Mouse (Mus musculus) hindbrain, embryonic 15.5 days (tissue): ENCODE measurements around the gene Aph1a. TPM values are rescaled to one million over a fixed set of nuclear protein-coding genes. Genes with fewer than 3 reads are reported as not detected.

Experiments
- ATAC-seq: fragments of 200-750 bp; cut with Nextera tagmentation; 2 replicates; pipeline ENCODE4 v1.8.0; 2017; ENCODE audit warnings: low read depth, moderate number of reproducible peaks, moderate TSS enrichment; ENCODE audit not compliant: low FRiP score
- H3K27ac ChIP-seq: fragments of 300-500 bp; sonication (generic); replicated peaks from 2 replicates; pipeline ENCODE4 v1.5.1; 2015; ENCODE audit warnings: mild to moderate bottlenecking, inconsistent platforms
- H3K27me3 ChIP-seq: fragments of 300-500 bp; sonication (generic); 2 replicates; pipeline ENCODE4 v1.6.1; 2015; ENCODE audit warnings: control low read depth, inconsistent platforms
- H3K36me3 ChIP-seq: fragments of 300-500 bp; sonication (generic); 2 replicates; pipeline ENCODE4 v1.6.1; 2015; ENCODE audit warnings: control low read depth, inconsistent platforms
- H3K4me1 ChIP-seq: fragments of 300-500 bp; sonication (generic); replicated peaks from 2 replicates; pipeline ENCODE4 v1.6.1; 2015; ENCODE audit warnings: control low read depth, inconsistent platforms
- H3K4me2 ChIP-seq: fragments of 300-500 bp; sonication (generic); 2 replicates; pipeline ENCODE4 v1.6.1; 2015; ENCODE audit warnings: moderate library complexity, mild to moderate bottlenecking, inconsistent platforms
- H3K4me3 ChIP-seq: fragments of 300-500 bp; sonication (generic); 2 replicates; pipeline ENCODE4 v1.5.1; 2015; ENCODE audit warnings: mild to moderate bottlenecking, inconsistent platforms
- H3K9ac ChIP-seq: fragments of 300-500 bp; sonication (generic); 2 replicates; pipeline ENCODE4 v1.6.1; 2015; ENCODE audit warnings: inconsistent platforms
- H3K9me3 ChIP-seq: fragments of 300-500 bp; sonication (generic); 2 replicates; pipeline ENCODE4 v1.6.1; 2016; ENCODE audit warnings: control low read depth, inconsistent platforms
- WGBS: fragments of 180-500 bp; shearing (Covaris S2); methylation state at CpG from one replicate; pipeline ENCODE4 v1.1.7; 2015; 5-methylcytosine and 5-hydroxymethylcytosine counted together
- polyA plus RNA-seq: library from polyadenylated mRNA; unstranded; fragments of >200 nt; fragmentation: Nextera tagmentation; extraction: Ambion mirVana; gene quantifications from 2 replicates; pipeline ENCODE4 v1.2.1, GENCODE M21; 2015

Aph1a gene
- polyA plus RNA-seq, 1 experiment from 2014 or later = 34.9 TPM

GRCm38 (mm10) chr3:95865571-95865970, 28.2 kb upstream of the Aph1a start:
- Histone ChIP-seq H3K4me3 (no peak overlapping the region), H3K27me3 (no peaks in the 10 kb centered on the region), H3K4me2 (no peak overlapping the region), H3K9ac (no peak overlapping the region), H3K27ac (no peak overlapping the region), H3K36me3 (peaks cover 36% of the 10 kb centered on the region), H3K4me1 (peaks cover 4% of the 10 kb centered on the region), H3K9me3 (no peaks in the 10 kb centered on the region)
- WGBS = 89% methylated on average over 20 of the region's 20 CpGs
- ATAC-seq = no peak

DNA sequence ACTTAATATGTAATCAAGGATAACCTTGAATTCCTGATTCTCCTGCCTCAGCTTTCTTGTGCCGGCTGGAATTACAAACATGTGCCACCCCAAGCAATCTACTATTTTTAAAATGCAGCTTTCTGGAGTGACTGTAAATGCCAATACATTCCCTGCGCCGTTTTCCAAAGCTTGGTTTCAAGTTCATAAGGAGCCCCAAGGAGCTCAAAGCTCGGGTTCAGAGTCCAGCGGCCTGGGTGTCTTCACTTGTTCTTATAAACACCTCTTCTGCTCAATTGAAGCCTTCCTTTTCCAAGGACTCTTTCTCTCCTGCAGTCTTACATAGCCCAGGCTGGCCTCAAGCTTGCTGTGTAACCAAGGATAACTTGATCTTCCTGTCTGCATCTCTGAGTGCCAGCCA, 27.7 kb upstream of the Aph1a start:
- peaks cover 8% of the 10 kb centered on the region for H3K4me1 ChIP-seq
- no peaks in the 10 kb centered on the region for H3K27me3 ChIP-seq
- no peak overlapping the region for H3K27ac ChIP-seq
- H3K36me3 ChIP-seq = peaks cover 36% of the 10 kb centered on the region
- H3K9me3 ChIP-seq = no peaks in the 10 kb centered on the region
- H3K9ac ChIP-seq = no peak overlapping the region
- 93% methylated on average over 5 of the region's 5 CpGs for WGBS
- ATAC-seq = no peak
- H3K4me2 ChIP-seq = no peak overlapping the region
- H3K4me3 ChIP-seq = no peak overlapping the region

DNA sequence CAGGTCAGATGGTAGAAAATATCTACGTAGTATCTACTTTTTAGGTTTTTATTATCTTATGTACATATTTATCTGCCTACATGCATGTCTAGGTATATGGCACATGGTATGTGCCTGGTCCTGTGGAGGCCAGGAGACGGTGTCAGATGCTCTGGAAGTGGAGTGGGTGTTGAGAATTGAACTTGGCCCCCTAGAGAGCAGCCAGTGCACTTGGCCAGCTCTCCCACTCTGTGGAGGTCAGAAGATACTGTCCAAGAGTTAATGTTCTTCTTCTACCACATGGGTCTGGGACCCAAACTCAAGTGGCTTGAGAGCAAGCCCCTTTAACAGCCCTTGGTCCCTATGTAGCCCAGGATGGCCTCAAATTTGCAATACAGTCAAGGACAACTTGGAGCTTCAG, 26.4 kb upstream of the Aph1a start:
- H3K4me3 ChIP-seq = no peak overlapping the region
- no peaks in the 10 kb centered on the region for H3K27me3 ChIP-seq
- H3K27ac ChIP-seq = no peak overlapping the region
- no peaks in the 10 kb centered on the region for H3K9me3 ChIP-seq
- ATAC-seq = no peak
- no peak overlapping the region for H3K4me2 ChIP-seq
- H3K4me1 ChIP-seq = peaks cover 15% of the 10 kb centered on the region
- peaks cover 36% of the 10 kb centered on the region for H3K36me3 ChIP-seq
- 96% methylated on average over 2 of the region's 2 CpGs for WGBS
- no peak overlapping the region for H3K9ac ChIP-seq

GRCm38 (mm10) chr3:95870976-95871375, 22.8 kb upstream of the Aph1a start:
- ATAC-seq = peak; percentile 44; the same call in 1 of the 2 replicates
- 6% methylated on average over 15 of the region's 15 CpGs for WGBS
- Histone ChIP-seq H3K36me3 (peaks cover 20% of the 10 kb centered on the region), H3K4me2 (peak overlapping the region; percentile 80), H3K27me3 (no peaks in the 10 kb centered on the region), H3K4me1 (peaks cover 17% of the 10 kb centered on the region), H3K4me3 (peak overlapping the region; percentile 67), H3K27ac (peak overlapping the region; percentile 77), H3K9me3 (no peaks in the 10 kb centered on the region), H3K9ac (peak overlapping the region; percentile 74)

DNA sequence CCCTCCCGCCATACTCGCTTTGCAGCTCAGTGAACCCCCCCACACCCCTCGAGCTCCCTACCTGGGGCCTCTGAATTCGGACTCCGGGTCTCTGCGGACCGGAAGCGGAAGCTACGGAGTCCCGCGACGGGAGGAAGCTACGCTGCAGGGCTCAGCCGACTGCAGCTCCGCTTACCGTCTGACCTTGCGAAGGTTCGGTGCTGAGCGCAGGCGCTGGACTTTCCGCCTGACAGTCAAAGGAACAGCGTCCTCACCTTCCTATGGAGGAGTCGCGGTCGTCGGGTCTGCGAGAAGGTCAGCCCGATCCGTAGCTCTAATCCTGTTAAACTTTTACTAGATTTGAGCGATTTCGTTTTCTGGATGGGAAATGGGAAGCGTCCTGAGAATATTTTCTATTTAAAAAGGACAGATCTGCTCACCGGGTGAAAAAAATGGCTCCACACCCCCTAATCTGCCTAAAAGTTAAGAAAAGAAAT, 22.3 kb upstream of the Aph1a start, which contains the start of gene Mrps21:
Gene Mrps21 (minus strand): TSS at position 128 of the 476 bp plus-strand sequence.
- peak within 1 kb of the TSS; percentile 80 for H3K4me2 ChIP-seq
- H3K4me3 ChIP-seq = peak within 1 kb of the TSS; percentile 67
- H3K27ac ChIP-seq = peak within 1 kb of the TSS; percentile 77
- H3K36me3 ChIP-seq = peaks cover 20% of the 10 kb centered on the region
- H3K9me3 ChIP-seq = no peaks in the 10 kb centered on the region
- WGBS = under 1% methylated on average over 33 of the region's 33 CpGs
- peak; percentile 93 for ATAC-seq
- no peaks in the 10 kb centered on the region for H3K27me3 ChIP-seq
- peaks cover 17% of the 10 kb centered on the region for H3K4me1 ChIP-seq
- H3K9ac ChIP-seq = peak within 1 kb of the TSS; percentile 74

DNA sequence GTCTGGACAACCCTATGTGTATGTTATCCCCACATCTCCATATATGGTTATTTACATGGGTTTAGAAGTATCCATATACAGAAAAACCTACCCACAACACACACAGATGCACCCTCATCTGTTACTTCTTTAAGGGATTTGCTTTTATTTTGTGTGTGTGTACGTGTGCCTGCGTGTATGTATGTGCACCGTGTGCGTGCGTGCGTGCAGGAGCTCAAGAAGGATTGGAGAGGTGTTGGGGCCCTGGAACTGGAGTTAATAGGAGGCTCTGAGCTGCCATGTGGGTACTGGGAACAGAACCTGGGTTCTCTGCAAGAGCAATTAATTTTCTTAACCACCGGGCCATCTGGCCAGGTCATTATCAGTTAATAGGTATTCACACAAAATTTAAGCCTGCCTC, 21.7 kb upstream of the Aph1a start:
- 85% methylated on average over 7 of the region's 7 CpGs for WGBS
- no peaks in the 10 kb centered on the region for H3K9me3 ChIP-seq

GRCm38 (mm10) chr3:95879063-95879462, 14.7 kb upstream of the Aph1a start:
- no peaks in the 10 kb centered on the region for H3K36me3 ChIP-seq
- no peak for ATAC-seq
- no peaks in the 10 kb centered on the region for H3K9me3 ChIP-seq
- 92% methylated on average over 4 of the region's 4 CpGs for WGBS
- H3K9ac ChIP-seq = no peak overlapping the region
- H3K27ac ChIP-seq = no peak overlapping the region
- peaks cover 18% of the 10 kb centered on the region for H3K4me1 ChIP-seq
- no peaks in the 10 kb centered on the region for H3K27me3 ChIP-seq
- no peak overlapping the region for H3K4me3 ChIP-seq
- no peak overlapping the region for H3K4me2 ChIP-seq

More for the DNA sequence above, 21.7 kb upstream of the Aph1a start:
- Histone ChIP-seq H3K36me3 (peaks cover 18% of the 10 kb centered on the region), H3K27me3 (no peaks in the 10 kb centered on the region), H3K27ac (no peak overlapping the region), H3K9ac (peak overlapping the region; percentile 74), H3K4me1 (peaks cover 17% of the 10 kb centered on the region), H3K4me2 (peak overlapping the region; percentile 80), H3K4me3 (peak overlapping the region; percentile 67)
- ATAC-seq = no peak

DNA sequence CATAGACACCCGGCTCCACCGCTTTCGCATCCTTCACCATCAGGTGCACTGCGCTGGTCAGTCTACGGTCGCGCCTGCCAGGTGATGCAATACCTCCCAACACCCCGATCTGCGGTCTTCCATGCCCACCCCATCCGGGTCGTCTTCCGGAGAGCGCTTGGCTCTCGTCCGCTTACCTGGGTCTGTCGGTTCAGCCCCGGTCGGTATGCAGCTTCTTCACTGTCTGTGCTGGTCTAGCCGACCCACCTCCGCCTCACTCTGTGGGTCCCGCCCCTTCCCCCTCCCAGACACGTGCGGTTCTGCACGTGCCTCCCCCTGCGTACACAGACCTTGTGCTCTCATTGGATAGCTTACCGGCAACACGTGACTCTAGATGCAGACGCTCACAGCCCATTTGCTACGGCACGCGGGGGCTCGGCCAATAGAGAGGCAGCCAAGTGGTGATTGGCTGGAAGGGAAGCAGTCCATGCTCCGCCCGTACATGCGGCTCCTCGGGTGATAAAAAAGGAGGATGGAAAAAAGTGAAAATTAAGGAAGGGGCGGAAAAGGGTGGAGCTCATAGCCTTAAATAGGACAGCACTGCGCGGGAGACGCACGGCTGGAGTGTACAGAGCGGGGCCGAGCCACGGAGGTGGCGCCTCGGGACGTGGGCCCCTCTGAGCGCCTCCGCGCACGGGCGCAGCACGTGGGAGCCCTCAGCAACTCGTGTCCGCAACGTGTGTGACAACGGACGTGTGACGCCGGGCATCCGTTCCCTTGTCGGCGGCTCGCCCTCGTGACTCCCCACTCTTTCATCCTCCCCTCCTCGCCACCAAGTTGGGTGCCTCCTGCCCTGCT, 11.6 kb upstream of the Aph1a start, which contains the start of gene Ciart:
Gene Ciart (minus strand): TSS at position 273 of the 837 bp plus-strand sequence.
- under 1% methylated on average over 66 of the region's 66 CpGs for WGBS
- peak; percentile 99 for ATAC-seq
- Histone ChIP-seq H3K4me2 (peak within 1 kb of the TSS; percentile 96), H3K27me3 (no peaks in the 10 kb centered on the region), H3K4me1 (peaks cover 18% of the 10 kb centered on the region), H3K9me3 (no peaks in the 10 kb centered on the region), H3K9ac (peak within 1 kb of the TSS; percentile 25), H3K4me3 (peak within 1 kb of the TSS; percentile 52), H3K36me3 (no peaks in the 10 kb centered on the region), H3K27ac (0 out of 2 replicates have a peak within 1 kb of the TSS, but pooled peaks have one; percentile 2)

GRCm38 (mm10) chr3:95882816-95883425, 10.8 kb upstream of the Aph1a start:
- WGBS = 2% methylated on average over 24 of the region's 24 CpGs
- Histone ChIP-seq H3K9ac (peak overlapping the region; percentile 25), H3K4me3 (peak overlapping the region; percentile 52), H3K4me1 (peaks cover 18% of the 10 kb centered on the region), H3K27me3 (no peaks in the 10 kb centered on the region), H3K36me3 (no peaks in the 10 kb centered on the region), H3K4me2 (peak overlapping the region; percentile 96), H3K9me3 (no peaks in the 10 kb centered on the region), H3K27ac (0 out of 2 replicates have a peak overlapping the region, but pooled peaks have one; percentile 2)
- no peak for ATAC-seq

- Histone ChIP-seq H3K4me1 (peaks cover 18% of the 10 kb centered on the region), H3K27me3 (no peaks in the 10 kb centered on the region), H3K27ac (no peak overlapping the region), H3K4me2 (no peak overlapping the region), H3K9ac (no peak overlapping the region), H3K4me3 (no peak overlapping the region), H3K36me3 (no peaks in the 10 kb centered on the region), H3K9me3 (no peaks in the 10 kb centered on the region)
- no peak for ATAC-seq
- WGBS = 86% methylated on average over 5 of the region's 5 CpGs
Measured at GRCm38 (mm10) chr3:95884400-95884799, 9.4 kb upstream of the Aph1a start.

GRCm38 (mm10) chr3:95887596-95887995, 6.2 kb upstream of the Aph1a start:
- 80% methylated on average over 4 of the region's 4 CpGs for WGBS
- ATAC-seq = no peak
- H3K4me3 ChIP-seq = no peak overlapping the region

DNA sequence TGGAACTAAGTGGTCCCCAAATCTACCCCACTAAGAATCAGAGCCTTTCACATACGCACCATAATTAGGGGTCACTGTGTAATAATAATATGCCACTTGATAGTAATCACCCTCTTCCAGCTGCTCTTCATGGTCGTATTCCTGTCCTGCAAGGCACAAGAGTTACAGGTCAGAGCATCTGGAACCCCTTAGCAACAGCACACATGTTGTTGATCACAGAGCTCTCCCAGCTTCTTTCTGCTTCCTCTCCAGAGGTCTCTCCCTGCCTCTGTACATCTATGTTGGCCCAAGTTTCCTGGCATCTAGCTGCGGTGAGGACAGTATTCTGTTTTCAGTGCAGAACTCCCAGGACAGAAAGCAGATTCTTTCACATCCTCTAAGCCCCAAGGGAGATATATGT, 4.1 kb upstream of the Aph1a start:
- H3K4me3 ChIP-seq = no peak overlapping the region
- H3K27ac ChIP-seq = no peak overlapping the region
- H3K27me3 ChIP-seq = no peaks in the 10 kb centered on the region
- WGBS = 90% methylated on average over 3 of the region's 3 CpGs
- H3K36me3 ChIP-seq = no peaks in the 10 kb centered on the region
- H3K9me3 ChIP-seq = no peaks in the 10 kb centered on the region
- no peak for ATAC-seq
- peaks cover 11% of the 10 kb centered on the region for H3K4me1 ChIP-seq
- H3K9ac ChIP-seq = no peak overlapping the region
- no peak overlapping the region for H3K4me2 ChIP-seq

More at GRCm38 (mm10) chr3:95887596-95887995, 6.2 kb upstream of the Aph1a start:
- no peaks in the 10 kb centered on the region for H3K36me3 ChIP-seq
- H3K27me3 ChIP-seq = no peaks in the 10 kb centered on the region
- H3K4me2 ChIP-seq = no peak overlapping the region
- H3K4me1 ChIP-seq = peaks cover 7% of the 10 kb centered on the region
- no peak overlapping the region for H3K27ac ChIP-seq
- no peak overlapping the region for H3K9ac ChIP-seq
- no peaks in the 10 kb centered on the region for H3K9me3 ChIP-seq
